Mouse (Mus musculus): ENCODE data around the gene Pbrm1. TPM values are rescaled to one million over a fixed set of nuclear protein-coding genes. Genes with fewer than 3 reads are reported as not detected.

Pbrm1 gene
- total RNA-seq, 4 experiments from 2014 or later, result 45.9 to 52.7 (median 50.3) TPM

DNA sequence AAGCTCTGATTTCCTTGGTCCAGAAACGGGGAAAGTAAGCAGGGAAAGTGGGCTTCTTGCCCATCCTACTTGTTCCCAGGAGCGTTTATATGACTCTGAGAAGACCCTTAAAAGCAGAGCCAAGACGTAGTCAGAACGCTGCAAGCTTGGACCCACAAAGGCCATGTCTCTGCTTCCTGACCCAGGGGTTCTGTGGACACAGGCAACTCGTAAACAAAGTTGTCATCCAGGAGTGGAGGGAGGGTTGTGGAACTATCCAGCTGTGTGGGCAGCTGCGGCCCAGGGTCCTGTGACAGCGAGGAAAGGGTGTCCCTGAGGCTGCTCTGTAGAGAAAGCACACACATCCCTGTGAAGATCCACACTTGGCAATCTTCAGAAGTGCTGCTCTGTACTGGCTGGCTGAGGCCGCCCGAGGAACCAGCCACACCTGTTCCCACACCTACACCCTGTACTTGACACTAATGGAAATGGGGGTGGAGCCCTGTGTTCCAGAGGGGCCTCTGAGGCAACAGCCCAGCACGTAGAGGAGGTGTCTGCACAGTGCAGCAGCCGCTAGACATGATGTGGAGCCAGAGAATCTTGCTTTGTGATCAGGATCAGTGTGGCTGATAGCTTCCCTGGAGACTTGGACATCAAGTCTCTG is 114.2 kb downstream of the Pbrm1 start:
- no peak for DNase-seq (ENCODE audit: low spot score)

DNA sequence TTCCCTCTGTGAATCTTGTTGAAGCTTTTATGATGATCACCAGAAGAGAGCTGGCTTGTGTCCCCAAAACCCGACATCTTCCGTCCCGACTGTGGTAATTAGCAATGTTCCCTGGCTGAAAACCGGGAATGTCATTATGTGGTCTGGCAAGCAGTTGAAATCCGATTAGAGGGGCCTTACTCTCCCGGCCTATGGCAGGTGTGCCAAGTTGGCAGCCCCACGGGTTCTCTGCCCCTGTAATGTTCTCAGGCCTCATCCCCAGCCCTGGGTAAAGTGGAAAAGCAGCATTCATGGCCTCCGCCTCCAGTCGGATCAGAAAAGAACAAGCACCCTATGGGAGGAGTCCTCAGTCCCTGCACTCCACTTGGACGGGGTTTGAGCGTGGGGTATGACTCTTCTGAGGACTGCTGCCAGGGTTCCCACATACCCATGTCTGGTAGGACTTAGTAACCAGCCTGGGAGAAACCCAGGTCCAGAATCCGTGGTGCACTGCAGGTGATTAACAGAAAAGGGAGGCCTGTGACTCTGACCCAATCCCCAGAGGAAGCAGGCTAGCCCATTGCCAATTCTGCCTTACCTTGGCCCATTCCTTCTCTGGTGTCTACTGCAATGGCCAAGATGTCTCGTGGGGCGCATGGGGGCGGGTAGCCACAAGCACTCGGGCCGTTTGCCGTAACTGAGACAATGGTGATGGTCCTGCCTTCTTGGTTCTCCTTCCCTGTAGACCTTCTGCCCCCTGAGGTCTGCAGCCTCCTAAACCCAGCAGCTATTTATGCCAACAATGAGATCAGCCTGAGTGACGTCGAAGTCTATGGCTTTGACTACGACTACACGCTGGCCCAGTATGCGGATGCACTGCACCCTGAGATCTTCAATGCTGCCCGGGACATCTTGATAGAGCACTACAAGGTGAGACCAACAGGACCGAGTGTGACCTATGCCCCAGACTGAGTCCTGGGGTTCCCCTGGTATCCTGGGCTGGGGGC is 115.4 kb downstream of the Pbrm1 start:
- DNase-seq (ENCODE audit: low spot score), result no peak

DNA sequence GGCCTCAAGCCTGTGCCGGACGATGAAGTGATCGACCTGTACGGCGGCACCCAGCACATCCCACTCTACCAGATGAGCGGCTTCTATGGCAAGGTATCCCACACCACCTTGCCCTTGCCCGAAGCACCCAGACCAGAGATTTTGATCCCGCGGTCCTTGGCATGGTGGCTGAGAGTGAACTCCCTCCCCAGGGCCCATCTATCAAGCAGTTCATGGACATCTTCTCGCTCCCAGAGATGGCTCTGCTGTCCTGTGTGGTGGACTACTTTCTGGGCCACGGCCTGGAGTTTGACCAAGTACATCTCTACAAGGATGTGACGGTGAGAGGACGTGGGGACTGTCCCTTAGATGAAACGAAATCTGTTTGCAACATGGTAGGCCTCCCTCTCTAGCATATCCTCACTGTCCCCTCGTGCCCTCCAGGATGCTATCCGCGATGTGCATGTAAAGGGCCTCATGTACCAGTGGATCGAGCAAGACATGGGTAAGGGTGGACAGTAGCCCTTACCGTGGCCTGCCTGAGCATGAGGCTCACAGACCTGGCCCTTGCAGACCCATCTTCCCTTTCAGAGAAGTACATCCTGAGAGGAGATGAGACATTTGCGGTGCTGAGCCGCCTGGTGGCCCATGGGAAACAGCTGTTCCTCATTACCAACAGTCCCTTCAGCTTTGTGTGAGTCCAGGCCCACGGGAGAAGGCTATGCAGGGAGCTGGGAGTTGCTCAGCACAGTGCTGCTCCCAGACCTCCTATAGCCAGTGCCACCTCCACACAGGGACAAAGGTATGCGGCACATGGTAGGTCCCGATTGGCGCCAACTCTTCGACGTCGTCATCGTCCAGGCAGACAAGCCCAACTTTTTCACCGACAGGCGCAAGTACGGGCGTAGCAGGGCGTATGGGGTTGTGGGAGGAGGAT is 116.8 kb downstream of the Pbrm1 start:
- DNase-seq (ENCODE audit: low spot score), result no peak

DNA sequence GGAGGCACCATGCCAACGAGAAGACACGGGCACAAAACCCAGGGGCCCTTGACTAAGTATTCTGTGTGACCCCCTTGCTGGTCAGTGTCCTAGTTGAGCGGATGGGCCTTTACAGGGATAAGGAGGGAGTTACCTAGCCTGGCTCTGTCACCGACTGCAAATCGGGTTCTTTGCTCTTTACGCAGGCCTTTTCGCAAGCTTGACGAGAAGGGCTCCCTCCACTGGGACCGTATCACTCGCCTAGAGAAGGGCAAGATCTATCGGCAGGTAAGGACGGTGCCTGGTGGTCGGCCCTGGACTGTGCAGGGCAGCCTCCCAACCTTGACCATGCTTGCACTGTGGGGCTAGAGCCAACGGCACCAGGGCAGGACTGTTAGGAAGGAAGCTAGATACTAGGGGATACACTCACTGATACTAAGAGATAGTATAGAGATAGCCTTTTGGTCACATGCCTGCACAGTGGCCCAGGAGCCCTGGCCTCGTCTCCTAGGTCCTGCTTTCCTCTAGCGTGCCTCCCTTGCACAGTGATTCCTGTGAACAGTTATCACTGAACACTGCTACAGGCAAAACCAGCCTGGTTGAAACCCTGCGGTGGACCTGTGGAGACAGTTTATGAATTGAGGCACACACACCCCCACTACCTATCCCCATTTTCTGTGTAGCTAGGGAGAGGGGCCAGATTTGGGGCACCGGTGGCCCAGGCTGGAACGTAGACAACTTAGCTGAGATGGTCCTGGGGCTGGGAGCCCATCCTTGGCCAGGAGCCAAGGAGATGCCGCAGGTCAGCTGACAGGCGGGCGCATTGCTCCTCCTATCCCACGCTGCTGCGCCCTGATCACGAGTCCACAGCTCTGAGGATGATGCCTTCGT is 117.7 kb downstream of the Pbrm1 start:
- no peak for DNase-seq (ENCODE audit: low spot score)

DNA sequence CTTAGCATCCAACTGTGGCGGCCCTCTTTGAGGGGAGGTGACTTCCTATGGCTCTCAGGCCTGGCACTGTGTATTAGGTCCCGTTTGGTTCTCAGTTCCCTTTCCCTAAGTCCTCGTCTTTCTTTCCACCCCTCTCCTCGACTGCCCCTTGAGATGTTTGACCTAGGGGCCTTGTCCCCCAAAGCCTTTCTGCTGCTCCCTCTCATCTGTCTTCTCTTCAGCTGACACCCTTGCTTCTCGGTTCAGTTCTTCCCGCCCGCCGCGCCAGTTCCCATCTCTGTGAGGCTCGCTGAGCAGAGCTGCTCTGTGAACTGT is 118.3 kb downstream of the Pbrm1 start:
- no peak for DNase-seq (ENCODE audit: low spot score)

DNA sequence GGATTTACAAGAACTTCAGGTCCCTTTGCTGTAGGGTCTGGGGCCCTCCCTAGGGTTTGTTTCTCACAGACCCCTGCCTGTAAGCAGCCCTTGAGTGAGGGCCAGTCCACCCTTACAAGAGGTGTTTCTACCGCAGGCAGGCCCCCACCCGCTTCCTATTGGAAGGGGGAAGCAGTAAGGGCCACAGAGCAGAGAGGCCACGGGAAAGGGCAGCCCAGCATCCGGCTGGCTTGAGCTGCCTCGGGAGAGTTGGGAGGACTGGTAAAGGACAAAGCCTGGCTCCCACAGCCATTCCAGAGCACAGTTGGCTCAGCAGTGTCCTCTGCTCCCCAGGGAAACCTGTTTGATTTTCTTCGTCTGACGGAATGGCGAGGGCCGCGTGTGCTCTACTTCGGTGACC is 118.9 kb downstream of the Pbrm1 start:
- no peak for DNase-seq (ENCODE audit: low spot score)

DNA sequence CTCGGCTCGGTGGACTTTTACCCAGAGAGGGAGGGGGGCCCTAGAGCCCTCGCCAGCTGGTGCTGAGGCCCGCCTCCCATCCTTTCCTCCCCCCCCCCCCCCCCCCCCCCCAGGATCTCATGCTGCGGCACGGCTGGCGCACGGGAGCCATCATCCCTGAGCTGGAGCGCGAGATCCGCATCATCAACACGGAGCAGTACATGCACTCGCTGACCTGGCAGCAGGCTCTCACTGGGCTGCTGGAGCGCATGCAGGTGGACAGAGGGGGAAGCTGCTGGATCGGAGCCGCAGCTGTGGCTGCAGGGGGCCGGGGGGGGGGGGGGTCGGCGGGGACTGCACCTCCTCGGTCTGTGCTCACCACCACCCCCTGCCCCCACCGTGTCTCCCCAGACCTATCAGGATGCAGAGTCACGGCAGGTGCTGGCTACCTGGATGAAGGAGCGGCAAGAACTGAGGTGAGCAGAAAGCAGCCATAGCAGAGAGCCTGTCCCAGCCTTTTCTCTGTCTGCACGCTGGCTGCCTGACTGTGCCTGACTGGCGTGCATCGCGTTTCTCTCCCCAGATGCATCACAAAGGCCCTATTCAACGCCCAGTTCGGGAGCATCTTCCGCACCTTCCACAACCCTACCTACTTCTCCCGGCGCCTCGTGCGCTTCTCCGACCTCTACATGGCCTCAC is 119.4 kb downstream of the Pbrm1 start:
- DNase-seq (ENCODE audit: low spot score), result no peak

DNA sequence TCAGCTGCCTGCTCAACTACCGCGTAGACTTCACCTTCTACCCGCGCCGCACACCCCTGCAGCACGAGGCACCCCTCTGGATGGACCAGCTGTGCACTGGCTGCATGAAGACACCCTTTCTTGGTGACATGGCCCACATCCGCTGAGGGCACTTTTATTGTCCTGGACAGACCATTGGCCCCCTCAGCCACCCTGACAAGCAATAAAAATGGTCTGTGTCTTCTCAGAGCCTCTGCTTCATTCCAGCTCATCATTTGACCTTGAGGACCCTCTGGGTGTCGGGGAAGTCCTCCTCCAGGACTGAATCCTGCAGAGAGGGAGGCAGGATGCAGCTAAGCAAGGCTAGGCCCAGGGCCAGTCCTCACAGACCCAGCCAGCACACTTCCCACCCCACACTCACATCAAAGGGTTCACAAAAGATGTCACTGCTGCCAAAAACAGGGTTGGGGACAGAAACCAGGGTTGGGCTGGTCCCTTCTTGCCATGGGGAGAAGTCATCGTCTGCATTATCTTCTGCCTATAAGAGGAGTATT is 120.0 kb downstream of the Pbrm1 start:
- DNase-seq (ENCODE audit: low spot score), result no peak

DNA sequence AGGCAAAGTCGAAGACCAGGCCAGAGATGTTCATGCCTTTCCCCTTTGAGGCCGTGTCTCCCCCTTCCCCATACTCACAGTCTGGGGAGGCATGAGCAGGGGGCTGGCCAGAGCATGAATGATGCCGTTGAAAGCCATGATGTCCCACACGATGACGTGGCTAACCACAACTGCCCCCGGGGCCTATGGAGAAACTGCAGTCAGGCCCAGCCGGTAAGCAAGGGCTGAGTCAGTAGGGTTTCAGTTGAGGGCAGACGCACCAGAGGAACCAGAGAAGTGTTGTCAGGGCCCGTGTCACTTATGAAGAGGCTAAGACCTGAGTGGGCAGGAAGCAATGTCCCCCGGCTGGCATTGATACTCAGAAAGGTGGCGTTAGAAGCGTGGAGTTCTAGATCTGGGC is 120.7 kb downstream of the Pbrm1 start:
- no peak for DNase-seq (ENCODE audit: low spot score)

DNA sequence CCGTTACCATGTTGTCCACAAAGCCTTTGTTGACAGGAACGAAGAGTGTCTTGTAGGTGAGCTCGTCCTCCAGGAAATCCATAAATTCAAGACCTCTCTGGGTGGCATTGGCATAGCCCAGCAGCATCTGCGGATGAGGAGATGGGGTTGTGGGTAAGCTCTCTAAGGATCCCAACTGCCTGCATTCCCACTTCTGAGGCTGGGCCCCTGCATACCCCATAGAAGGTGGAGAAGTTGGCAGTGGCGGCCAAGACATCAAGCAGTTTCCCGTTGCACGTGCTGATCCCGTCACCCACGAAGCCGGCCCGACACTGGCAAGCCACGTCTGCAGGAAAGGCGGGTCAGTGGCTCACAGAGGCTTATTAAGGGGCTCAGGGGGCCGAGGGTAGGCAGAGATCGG is 121.2 kb downstream of the Pbrm1 start:
- DNase-seq (ENCODE audit: low spot score), result no peak

DNA sequence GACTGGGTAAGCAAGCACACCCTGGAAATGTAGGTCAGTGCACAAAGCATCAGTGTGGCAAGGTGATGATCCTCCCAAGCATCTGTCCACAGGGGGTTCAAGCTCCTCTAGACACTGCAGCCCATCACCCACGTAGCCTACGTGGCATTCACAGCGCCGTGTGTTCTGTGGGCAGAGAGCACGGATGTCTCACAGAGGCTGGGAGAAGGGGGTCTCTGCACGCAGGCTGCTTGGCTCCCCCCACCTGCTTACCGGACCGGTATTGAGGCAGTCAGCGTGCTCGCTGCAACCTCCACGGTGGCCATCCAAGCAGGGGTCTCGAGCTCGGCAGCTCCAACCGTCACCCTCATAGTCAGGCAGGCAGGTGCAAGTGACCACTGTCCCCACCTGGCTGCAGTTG is 122.1 kb downstream of the Pbrm1 start:
- DNase-seq (ENCODE audit: low spot score), result no peak

DNA sequence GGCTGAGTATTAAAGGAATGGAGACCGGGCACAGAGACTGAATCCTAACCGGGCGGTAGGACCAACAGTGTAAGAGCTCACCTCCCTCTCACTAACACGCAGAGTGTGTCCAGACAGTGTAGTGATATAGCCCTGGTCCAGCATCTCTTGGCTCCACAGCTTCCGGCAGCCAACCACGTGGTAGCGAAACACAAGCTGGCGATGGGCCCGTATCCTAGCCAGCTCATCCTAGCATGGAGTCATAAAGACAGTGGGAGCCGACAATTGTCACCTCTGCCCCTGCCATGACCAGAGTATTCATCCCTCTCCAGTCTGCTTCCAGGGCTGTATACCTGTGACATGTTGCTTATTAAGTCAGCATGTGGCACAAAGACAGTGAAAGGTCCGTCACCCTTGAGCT is 126.8 kb downstream of the Pbrm1 start:
- DNase-seq (ENCODE audit: low spot score), result no peak

DNA sequence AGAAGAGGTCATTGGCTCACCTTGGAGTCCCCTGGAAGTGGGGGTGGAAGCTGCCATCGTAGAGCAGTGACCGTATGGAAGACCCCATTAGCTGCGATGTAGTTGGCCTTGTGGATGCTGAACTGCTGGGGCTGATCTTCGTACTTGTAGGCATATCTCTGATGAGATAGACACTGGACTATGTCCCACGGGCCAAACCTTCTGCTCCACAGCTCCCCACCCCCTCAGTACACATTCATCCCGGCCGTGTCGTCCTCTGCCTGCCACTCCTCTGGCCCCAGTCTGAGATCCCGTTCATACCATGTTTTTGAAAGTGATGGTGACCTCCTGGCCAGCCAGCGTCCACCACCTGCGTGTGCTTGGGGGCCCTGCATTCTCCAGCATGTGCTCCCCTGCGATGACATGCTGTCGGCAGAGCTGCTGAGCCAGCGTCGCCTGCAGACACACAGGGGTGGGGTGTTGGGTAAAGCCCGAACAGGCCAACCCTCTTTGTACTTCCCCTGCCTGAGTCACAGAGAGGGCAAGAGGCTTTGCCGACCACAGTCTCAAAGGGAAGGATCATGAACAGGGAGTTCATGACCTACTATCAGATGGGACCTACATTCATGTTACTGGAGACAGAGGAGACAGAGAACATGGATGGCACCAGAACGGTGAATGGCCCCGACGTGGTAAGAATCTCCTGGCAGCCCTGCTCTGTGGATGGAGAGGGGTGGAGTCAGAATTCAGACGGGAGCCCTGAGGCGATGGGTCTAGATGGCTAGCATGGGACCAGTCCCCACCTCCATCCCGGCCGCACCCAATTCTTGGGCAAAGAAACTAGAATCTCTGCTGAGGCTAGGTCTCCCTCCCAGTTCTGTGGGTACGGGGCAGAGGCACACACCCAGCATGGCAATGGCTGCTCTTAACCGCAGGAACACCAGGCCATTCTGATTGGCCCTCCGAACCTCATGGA is 141.5 kb downstream of the Pbrm1 start:
- no peak for DNase-seq (ENCODE audit: low spot score)

DNA sequence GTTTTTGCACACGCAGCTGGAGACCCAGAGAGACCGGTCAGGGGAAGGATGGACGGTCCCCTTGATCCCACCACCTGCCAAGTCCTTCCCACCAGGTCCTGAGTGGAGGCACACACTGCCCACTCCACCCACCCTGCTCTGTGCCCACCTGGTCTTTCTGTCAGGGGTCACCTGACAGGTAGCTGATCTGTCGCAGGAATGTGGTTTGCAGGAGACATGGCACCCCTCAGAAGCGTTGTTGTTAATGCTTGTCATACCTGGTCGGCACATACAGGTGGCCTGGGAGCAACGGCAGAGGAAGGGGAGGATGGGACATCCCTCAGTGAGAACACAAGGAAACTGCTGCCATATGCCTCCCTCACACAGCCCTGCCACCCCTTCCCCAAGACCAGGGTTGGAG is 142.3 kb downstream of the Pbrm1 start:
- DNase-seq (ENCODE audit: low spot score), result no peak

DNA sequence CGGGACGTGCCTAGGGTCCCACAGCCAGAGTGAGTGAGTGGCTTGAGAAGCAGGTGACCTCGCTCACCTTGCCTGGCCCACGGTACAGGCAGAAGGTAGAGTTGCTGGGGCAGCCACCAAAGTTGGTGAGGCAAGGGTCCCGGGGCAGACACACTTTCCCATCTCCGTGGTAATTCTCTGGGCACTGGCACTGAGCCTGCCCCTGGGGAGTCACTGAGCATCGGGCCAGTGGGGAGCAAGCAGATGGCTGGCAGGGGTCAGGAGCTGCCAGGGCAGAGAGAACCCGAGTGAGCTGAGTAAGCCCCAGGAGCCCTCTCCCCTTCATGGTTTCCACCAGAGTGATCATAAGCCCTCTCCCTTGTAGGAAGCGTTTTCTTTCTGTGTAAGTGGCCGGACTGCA is 142.7 kb downstream of the Pbrm1 start:
- DNase-seq (ENCODE audit: low spot score), result no peak

DNA sequence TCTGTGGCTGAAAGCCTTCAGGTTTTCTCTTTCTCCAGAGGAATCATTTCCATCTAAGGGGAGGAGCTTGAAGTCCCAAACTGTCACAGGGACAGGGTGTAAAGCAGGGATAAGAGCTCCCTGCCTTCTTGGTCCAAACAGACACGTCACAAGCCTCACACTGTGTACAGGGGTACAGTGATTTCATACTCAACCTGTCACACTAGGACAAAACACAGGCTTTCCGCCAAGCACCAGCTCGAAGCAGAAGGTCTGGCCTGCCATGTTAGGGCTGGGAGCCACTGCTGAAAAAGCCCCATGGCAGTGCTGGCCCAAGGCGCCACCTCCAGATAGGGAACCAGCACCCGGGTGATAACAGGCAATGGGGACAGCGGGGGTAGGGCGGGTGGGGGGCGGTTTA is 145.1 kb downstream of the Pbrm1 start:
- no peak for DNase-seq (ENCODE audit: low spot score)

DNA sequence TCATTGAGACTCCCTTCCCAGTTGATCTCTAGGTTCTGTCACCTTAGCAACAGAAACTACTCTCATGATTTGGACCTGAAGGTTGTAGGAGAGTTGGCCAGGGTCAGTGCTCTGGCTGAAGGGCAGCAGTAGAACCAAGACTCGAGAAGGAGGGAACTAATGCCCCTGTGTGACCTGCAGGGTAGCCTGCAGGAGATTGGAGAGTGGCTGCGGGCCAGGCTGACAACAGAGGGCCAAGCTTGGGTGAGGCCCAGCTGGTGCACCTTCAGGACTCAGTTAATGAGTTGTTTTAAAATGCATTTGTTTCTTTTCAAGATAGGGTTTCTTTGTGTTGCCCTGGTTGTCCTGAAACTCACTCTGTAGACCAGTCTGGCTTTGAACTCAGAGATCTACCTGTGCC is 146.1 kb downstream of the Pbrm1 start:
- DNase-seq (ENCODE audit: low spot score), result no peak

DNA sequence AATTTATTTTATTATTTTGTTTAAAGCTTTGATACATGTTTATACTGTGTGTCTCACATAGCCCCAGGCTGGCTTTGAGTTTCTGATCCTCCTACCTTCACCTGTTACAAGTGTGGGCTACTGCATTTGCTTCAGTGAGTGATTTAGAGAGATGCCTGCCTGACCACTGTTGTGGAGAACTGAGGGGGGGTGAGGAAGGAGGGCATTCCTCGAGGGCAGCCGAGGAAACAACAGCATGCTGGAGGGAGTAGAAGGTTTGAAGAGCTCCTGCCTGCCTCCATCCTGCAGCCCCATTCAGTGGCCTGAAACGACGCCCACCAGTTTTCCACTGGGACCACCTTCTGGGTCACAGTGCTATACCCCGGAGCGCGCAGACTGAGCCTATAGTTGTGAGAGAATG is 146.5 kb downstream of the Pbrm1 start:
- no peak for DNase-seq (ENCODE audit: low spot score)

DNA sequence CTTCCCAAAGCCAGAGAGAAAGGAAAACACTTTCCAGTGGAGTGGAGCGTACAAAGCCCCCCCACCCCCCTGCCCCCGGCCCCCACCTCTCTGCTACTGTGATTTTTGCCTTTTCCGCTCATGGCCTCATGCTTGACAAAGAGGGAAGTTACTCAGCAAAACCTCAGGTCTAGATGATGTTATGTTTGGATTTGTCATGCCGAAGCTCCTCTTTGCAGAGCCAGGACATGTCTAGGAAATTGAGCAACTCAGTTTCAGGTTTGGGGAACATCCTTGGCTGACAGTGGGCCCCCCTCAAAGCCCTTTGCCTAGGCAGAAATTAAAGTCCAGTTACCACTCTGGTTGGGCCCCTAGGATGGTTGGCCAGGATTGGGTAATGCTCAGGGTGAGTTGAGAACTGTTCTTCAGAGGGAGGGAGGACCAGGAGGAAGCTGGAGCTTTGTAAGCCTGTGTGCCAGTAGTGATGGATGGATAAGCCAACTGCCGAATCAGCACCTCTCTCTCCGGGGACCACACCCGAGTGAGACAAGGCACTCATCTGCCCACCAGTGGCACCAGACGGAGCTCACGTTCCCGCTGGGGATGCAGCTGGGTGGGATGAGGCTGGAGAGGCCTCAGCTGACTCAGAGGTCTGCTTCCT is 147.2 kb downstream of the Pbrm1 start:
- no peak for DNase-seq (ENCODE audit: low spot score)
